Mouse (Mus musculus) forebrain, embryonic 10.5 days (tissue): ENCODE measurements at regions not wholly inside any gene's neighbourhood (a gene's known extent, or its start where the extent isn't known, plus 50 kb on each side); places are given as distances from the start of the nearest gene placed in this dataset.

Source experiments
- DNase-seq: peaks from one replicate; pipeline ENCODE4 v3.0.0-alpha.2; 2017; ENCODE audit warnings: low spot score; ENCODE audit errors: extremely low spot score
- H3K27ac ChIP-seq: fragments of 300-500 bp; sonication (generic); 2 replicates; pipeline ENCODE4 v1.5.1; 2016; ENCODE audit warnings: mild to moderate bottlenecking
- H3K27me3 ChIP-seq: fragments of 300-500 bp; sonication (generic); 2 replicates; pipeline ENCODE4 v1.6.1; 2016; ENCODE audit warnings: mild to moderate bottlenecking; ENCODE audit not compliant: poor library complexity, severe bottlenecking
- H3K36me3 ChIP-seq: fragments of 300-500 bp; sonication (generic); replicated peaks from 2 replicates; pipeline ENCODE4 v1.6.1; 2016; ENCODE audit warnings: mild to moderate bottlenecking, moderate library complexity
- H3K4me1 ChIP-seq: fragments of 300-500 bp; sonication (generic); 2 replicates; pipeline ENCODE4 v1.6.1; 2016
- H3K4me3 ChIP-seq: fragments of 300-500 bp; sonication (generic); 2 replicates; pipeline ENCODE4 v1.5.1; 2016; ENCODE audit warnings: mild to moderate bottlenecking, moderate library complexity
- H3K9me3 ChIP-seq: fragments of 300-500 bp; sonication (generic); 2 replicates; pipeline ENCODE4 v1.6.1; 2016; ENCODE audit warnings: mild to moderate bottlenecking, moderate library complexity
- WGBS: fragments of 180-500 bp; shearing (Covaris S2); methylation state at CpG from one replicate; pipeline ENCODE4 v1.1.7; 2016; 5-methylcytosine and 5-hydroxymethylcytosine counted together

- Histone ChIP-seq H3K27me3 (no peaks in the 10 kb centered on the region), H3K4me1 (no peaks in the 10 kb centered on the region), H3K36me3 (no peaks in the 10 kb centered on the region), H3K27ac (no peak overlapping the region), H3K4me3 (no peak overlapping the region), H3K9me3 (peaks cover 2% of the 10 kb centered on the region; the same call in 1 of the 2 replicates)
- DNase-seq: no peak
- WGBS: 93% methylated on average over 2 of the region's 2 CpGs
Measured at GRCm38 (mm10) chr5:91892338-91892737, 70.5 kb downstream of the Rchy1 start.

DNA sequence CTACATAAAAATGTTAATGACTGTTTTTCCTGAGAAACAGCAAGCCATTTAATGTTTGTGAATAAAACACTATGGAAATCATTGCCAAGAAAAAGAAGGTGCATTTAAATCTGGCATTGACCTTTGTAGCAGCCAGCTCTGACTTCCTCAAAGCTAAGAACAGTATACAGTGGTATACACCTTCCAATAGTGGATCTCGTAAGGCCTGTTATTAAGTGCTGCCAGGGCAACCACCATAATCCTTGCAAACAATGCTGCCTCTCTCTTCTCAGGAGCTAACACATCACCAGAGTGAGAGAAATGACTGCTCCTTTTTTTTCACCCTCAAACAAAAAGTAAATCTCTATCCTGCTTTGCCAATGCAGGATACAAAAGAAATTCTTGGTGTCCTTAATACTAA is 81.1 kb downstream of the Rchy1 start:
- Histone ChIP-seq H3K27me3 (no peaks in the 10 kb centered on the region), H3K27ac (no peak overlapping the region), H3K9me3 (no peaks in the 10 kb centered on the region; the same call in 1 of the 2 replicates), H3K36me3 (no peaks in the 10 kb centered on the region), H3K4me1 (no peaks in the 10 kb centered on the region), H3K4me3 (no peak overlapping the region)
- WGBS: 79% methylated on average over 1 of the region's 1 CpGs
- no peak for DNase-seq

DNA sequence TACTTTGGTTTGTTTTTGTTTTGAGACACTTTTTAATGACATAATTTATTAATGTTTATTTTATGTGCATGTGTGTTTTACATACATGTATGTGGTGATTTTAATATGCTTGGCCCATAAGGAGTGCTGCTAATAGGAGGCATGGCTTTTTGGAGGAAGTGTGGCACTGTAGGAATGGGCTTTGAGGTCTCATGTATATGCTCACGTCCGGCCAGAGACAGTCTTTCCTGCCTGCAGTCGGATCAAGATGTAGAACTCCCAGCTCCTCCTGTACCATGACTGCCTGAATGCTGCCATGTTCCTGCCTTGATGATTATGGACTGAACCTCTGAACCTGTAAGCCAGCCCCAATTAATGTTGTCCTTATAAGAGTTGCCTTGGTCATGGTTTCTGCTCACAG is 82.6 kb downstream of the Rchy1 start:
- Histone ChIP-seq H3K4me3 (no peak overlapping the region), H3K27ac (no peak overlapping the region), H3K9me3 (no peaks in the 10 kb centered on the region; the same call in 1 of the 2 replicates), H3K36me3 (no peaks in the 10 kb centered on the region), H3K4me1 (no peaks in the 10 kb centered on the region), H3K27me3 (no peaks in the 10 kb centered on the region)
- no peak for DNase-seq
- 96% methylated on average over 3 of the region's 3 CpGs for WGBS

GRCm38 (mm10) chr5:91878627-91879026 is 84.2 kb downstream of the Rchy1 start:
- Histone ChIP-seq H3K4me1 (no peaks in the 10 kb centered on the region), H3K4me3 (no peak overlapping the region), H3K9me3 (no peaks in the 10 kb centered on the region; the same call in 1 of the 2 replicates), H3K27ac (no peak overlapping the region), H3K36me3 (no peaks in the 10 kb centered on the region), H3K27me3 (no peaks in the 10 kb centered on the region)
- 94% methylated on average over 11 of the region's 11 CpGs for WGBS
- no peak for DNase-seq

DNA sequence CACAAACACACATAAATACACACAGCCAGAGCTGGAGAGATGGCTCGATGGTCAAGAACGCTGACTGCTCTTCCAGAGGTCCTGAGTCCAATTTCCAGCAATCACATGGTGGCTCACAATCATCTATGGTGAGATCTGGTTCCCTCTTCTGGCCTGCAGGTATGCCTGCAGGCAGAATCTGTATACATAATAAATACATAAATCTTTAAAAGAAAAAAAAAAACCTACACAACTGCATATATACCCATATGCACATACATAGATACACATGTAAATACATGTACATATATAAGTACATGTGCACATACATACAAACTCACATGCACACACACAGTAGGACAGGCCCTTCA is 86.2 kb downstream of the Rchy1 start:
- Histone ChIP-seq H3K9me3 (no peaks in the 10 kb centered on the region), H3K27me3 (no peaks in the 10 kb centered on the region), H3K4me3 (no peak overlapping the region), H3K4me1 (no peaks in the 10 kb centered on the region), H3K36me3 (no peaks in the 10 kb centered on the region), H3K27ac (no peak overlapping the region)
- 76% methylated on average over 2 of the region's 2 CpGs for whole genome bisulfite sequencing
- no peak for DNase-seq

DNA sequence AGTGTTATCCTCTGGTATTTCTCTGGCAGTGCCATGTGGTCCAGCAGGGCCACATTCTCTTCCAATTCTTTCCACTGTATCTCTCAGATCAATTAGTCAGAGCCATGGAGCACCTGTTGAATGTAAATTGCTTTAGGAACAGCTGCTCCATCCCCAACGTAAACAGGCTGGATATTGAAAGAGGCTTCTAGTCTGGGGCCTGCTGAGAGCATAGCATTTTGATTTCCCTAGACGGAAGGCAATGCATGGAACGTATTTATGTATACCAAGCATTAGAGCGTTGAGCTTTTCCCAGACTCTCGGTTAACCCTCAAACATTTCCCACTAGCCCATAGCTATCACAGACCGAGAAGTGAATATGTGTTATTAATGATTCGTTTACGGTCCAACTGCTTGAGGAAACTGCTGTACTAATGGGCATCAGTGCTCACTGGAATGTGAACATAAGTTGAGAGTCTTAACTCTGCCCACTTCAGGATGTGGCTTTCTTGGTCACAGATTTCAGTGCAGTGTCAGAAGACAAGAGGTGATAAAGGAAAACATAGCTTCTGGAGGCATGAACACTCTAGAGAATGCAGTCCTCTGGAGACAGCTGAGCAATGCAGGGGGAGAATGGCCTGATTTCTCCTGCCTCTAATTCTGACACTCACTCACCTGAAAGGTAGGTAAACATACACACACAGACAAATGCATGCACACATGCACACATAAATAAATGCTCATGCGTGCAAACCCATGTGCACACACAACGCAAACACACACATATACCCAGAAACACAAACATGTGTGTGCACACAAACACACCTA is 86.8 kb downstream of the Rchy1 start:
- no peaks in the 10 kb centered on the region for H3K9me3 ChIP-seq
- no peaks in the 10 kb centered on the region for H3K27me3 ChIP-seq
- 89% methylated on average over 10 of the region's 10 CpGs for WGBS
- H3K4me1 ChIP-seq: no peaks in the 10 kb centered on the region
- no peak overlapping the region for H3K27ac ChIP-seq
- no peak for DNase-seq
- H3K36me3 ChIP-seq: no peaks in the 10 kb centered on the region
- no peak overlapping the region for H3K4me3 ChIP-seq

DNA sequence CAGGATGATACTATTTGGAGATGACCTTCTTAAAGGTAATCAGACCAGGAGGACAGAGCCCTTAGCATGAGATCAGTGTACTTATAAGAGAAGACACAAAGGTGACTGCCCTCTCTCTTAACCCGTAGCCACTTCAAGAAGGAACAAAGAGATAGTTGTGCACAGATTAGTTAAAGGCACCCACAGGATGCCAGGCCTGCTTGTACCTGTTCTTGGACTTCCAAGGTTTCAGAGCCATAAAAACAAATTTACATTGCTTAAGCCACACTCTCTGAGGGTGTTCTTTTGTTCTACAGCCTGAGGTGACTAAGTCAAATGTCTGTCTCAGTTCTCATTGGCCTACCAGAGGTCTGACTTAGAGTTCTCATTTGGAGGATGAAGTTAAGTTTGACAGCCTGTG is 90.1 kb downstream of the Rchy1 start:
- Histone ChIP-seq H3K4me1 (no peaks in the 10 kb centered on the region), H3K27me3 (no peaks in the 10 kb centered on the region), H3K4me3 (no peak overlapping the region), H3K36me3 (no peaks in the 10 kb centered on the region), H3K27ac (no peak overlapping the region), H3K9me3 (no peaks in the 10 kb centered on the region)
- DNase-seq: no peak
- WGBS: 83% methylated on average over 1 of the region's 1 CpGs

DNA sequence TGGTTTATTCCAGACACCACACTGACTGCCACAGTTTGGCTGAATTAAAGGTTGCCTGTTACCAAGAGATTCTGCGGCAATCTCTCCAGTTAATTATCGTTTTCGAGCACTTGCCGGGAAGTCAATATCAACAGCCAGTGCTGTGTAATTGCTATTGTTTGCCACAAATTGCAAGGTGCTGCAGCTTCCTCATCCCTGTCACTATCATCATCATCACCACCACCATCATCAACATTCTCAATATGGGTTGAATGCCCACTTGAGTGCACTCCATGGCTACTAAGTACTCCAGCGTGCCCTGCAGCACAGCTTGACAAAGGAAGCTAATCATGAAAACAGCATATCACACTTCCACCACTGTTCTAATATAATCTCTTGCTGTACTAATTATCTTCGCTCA is 93.1 kb downstream of the Rchy1 start:
- Histone ChIP-seq H3K27me3 (no peaks in the 10 kb centered on the region), H3K9me3 (no peaks in the 10 kb centered on the region), H3K27ac (no peak overlapping the region), H3K4me3 (no peak overlapping the region), H3K36me3 (no peaks in the 10 kb centered on the region), H3K4me1 (no peaks in the 10 kb centered on the region)
- 95% methylated on average over 6 of the region's 6 CpGs for WGBS
- no peak for DNase-seq

DNA sequence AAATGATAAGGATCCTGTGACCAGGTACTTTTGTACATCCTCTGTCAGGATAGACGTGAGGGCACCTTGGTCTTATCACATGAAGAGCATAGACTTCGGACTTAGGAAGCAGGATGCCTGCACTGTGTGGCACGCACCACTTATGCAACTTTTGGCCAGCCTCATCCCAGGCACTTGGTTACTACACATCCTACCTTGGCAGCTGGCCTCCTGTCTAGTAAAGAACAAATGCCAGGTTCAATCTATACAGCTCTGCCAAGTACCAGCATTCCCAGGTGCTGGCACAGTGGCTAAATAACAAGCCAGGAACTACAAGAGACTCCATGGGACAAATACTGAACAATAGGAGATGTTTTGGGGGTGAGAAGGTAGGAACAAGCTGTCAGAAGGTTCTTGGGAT is 96.7 kb downstream of the Rchy1 start:
- no peak overlapping the region for H3K4me3 ChIP-seq
- no peaks in the 10 kb centered on the region for H3K9me3 ChIP-seq
- DNase-seq: no peak
- H3K27me3 ChIP-seq: no peaks in the 10 kb centered on the region
- WGBS: 88% methylated on average over 3 of the region's 3 CpGs
- H3K27ac ChIP-seq: no peak overlapping the region
- H3K4me1 ChIP-seq: no peaks in the 10 kb centered on the region
- H3K36me3 ChIP-seq: no peaks in the 10 kb centered on the region

- Histone ChIP-seq H3K27me3 (no peaks in the 10 kb centered on the region), H3K9me3 (no peaks in the 10 kb centered on the region), H3K27ac (no peak overlapping the region), H3K4me3 (no peak overlapping the region), H3K36me3 (no peaks in the 10 kb centered on the region), H3K4me1 (no peaks in the 10 kb centered on the region)
- DNase-seq: no peak
- 87% methylated on average over 3 of the region's 3 CpGs for WGBS
Measured at GRCm38 (mm10) chr5:91865365-91865764, 97.5 kb downstream of the Rchy1 start.

GRCm38 (mm10) chr5:91862843-91863242 is 100.0 kb downstream of the Rchy1 start:
- Histone ChIP-seq H3K27ac (no peak overlapping the region), H3K27me3 (no peaks in the 10 kb centered on the region), H3K36me3 (no peaks in the 10 kb centered on the region), H3K4me3 (no peak overlapping the region), H3K4me1 (no peaks in the 10 kb centered on the region), H3K9me3 (no peaks in the 10 kb centered on the region)
- no peak for DNase-seq
- 91% methylated on average over 3 of the region's 3 CpGs for WGBS

GRCm38 (mm10) chr5:91862243-91862642 is 100.6 kb downstream of the Rchy1 start:
- H3K9me3 ChIP-seq: no peaks in the 10 kb centered on the region
- no peak for DNase-seq
- H3K27me3 ChIP-seq: no peaks in the 10 kb centered on the region
- H3K27ac ChIP-seq: no peak overlapping the region
- H3K36me3 ChIP-seq: no peaks in the 10 kb centered on the region
- H3K4me3 ChIP-seq: no peak overlapping the region
- no peaks in the 10 kb centered on the region for H3K4me1 ChIP-seq
- whole genome bisulfite sequencing: 86% methylated on average over 3 of the region's 3 CpGs

- H3K27me3 ChIP-seq: no peaks in the 10 kb centered on the region
- WGBS: 75% methylated on average over 11 of the region's 11 CpGs
- no peaks in the 10 kb centered on the region for H3K36me3 ChIP-seq
- no peaks in the 10 kb centered on the region for H3K9me3 ChIP-seq
- no peak for DNase-seq
- H3K4me1 ChIP-seq: no peaks in the 10 kb centered on the region
- no peak overlapping the region for H3K27ac ChIP-seq
- no peak overlapping the region for H3K4me3 ChIP-seq
Measured at GRCm38 (mm10) chr5:91861440-91862187, 101.3 kb downstream of the Rchy1 start.
